Mouse (Mus musculus): ENCODE results near the gene Erp29.

DNA sequence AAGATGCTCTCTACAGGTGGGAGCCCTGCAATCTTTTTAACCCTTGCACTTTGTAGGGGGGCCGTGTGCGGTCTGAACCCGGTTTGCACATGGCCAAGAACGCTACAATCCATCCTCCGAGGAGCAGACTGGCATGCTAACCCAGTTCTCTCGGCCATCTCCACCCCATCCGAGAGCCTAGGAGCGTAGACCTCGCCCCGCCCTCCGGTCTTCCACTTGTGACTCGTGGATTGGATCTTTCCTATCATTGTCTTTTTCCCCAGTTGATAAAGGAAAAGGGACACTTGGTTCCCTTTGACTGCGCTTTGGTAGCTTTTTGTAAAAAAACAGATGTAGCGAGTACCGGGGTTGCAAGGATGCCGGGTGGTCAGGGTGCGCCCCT is 671 bp downstream of the Erp29 start, which contains the start of gene Tmem116:
- TF ChIP-seq CTCF (conservative IDR thresholded peaks at IDR 0.05; ENCODE audit: insufficient read depth, insufficient read length, low read depth, low read length) (no peak), POLR2A (IDR thresholded peaks at IDR 0.05; ENCODE audit: low read depth, low read length) (no peak)

Measured in kidney, adult 2 months (tissue).